Mouse (Mus musculus) hindbrain, embryonic 10.5 days (tissue): ENCODE data around the gene Gm45837. TPM values are rescaled to one million over a fixed set of nuclear protein-coding genes. Genes with fewer than 3 reads are reported as not detected.
"Not testable (repeated sequence)": the region's sequence is repeated elsewhere in the genome, so short reads cannot be mapped to it uniquely, and the experiment has no call there.

ENCODE experiments used
- DNase-seq: peaks from one replicate; pipeline ENCODE4 v3.0.0-alpha.2; 2017; ENCODE audit warnings: low spot score
- H3K27ac ChIP-seq: fragments of 300-500 bp; sonication (generic); 2 replicates; pipeline ENCODE4 v1.5.1; 2016; ENCODE audit warnings: mild to moderate bottlenecking, moderate library complexity
- H3K27me3 ChIP-seq: fragments of 300-500 bp; sonication (generic); 2 replicates; pipeline ENCODE4 v1.6.1; 2016; ENCODE audit warnings: mild to moderate bottlenecking; ENCODE audit not compliant: poor library complexity, insufficient read depth, severe bottlenecking
- H3K36me3 ChIP-seq: fragments of 300-500 bp; sonication (generic); 2 replicates; pipeline ENCODE4 v1.6.1; 2016; ENCODE audit warnings: mild to moderate bottlenecking, moderate library complexity
- H3K4me1 ChIP-seq: fragments of 300-500 bp; sonication (generic); replicated peaks from 2 replicates; pipeline ENCODE4 v1.6.1; 2016; ENCODE audit warnings: mild to moderate bottlenecking
- H3K4me3 ChIP-seq: fragments of 300-500 bp; sonication (generic); 2 replicates; pipeline ENCODE4 v1.5.1; 2016; ENCODE audit warnings: mild to moderate bottlenecking, moderate library complexity
- H3K9me3 ChIP-seq: fragments of 300-500 bp; sonication (generic); 2 replicates; pipeline ENCODE4 v1.6.1; 2016; ENCODE audit warnings: mild to moderate bottlenecking, moderate library complexity
- WGBS: fragments of 180-500 bp; shearing (Covaris S2); methylation state at CpG from one replicate; pipeline ENCODE4 v1.1.7; 2016; 5-methylcytosine and 5-hydroxymethylcytosine counted together
- polyA plus RNA-seq: library from polyadenylated mRNA; unstranded; fragments of >200 nt; fragmentation: Nextera tagmentation; extraction: Ambion mirVana; gene quantifications from 2 replicates; pipeline ENCODE4 v1.2.1, GENCODE M21; 2016

Gene Gm45837
- polyA plus RNA-seq, 1 experiment from 2014 or later, result 1.3 TPM

DNA sequence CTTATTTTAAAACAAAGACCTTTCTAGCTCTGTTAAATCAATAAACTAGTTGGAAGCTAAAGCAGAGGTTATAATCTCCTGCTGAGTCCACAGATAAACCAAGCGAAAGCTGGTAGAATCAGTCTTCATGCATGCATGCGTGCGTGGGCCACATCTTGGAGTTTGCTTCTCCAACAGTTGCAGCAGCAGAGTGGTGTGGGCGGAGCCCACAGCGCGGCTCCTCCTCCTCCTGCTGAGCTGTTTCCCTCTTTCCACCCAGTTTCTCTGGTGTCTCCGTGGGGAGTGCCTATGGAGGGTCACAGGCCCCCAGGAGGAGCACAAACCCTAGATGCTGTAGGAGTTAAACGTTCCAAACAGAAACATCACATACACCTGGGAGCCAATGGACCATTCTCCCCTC is 126.9 kb downstream of the Gm45837 start:
- Histone ChIP-seq H3K4me3 (no peak overlapping the region), H3K4me1 (peaks cover 27% of the 10 kb centered on the region), H3K36me3 (no peaks in the 10 kb centered on the region), H3K9me3 (no peaks in the 10 kb centered on the region), H3K27ac (no peak overlapping the region), H3K27me3 (peaks cover 7% of the 10 kb centered on the region; the same call in 1 of the 2 replicates)
- no peak for DNase-seq
- WGBS, result 51% methylated on average over 8 of the region's 8 CpGs

DNA sequence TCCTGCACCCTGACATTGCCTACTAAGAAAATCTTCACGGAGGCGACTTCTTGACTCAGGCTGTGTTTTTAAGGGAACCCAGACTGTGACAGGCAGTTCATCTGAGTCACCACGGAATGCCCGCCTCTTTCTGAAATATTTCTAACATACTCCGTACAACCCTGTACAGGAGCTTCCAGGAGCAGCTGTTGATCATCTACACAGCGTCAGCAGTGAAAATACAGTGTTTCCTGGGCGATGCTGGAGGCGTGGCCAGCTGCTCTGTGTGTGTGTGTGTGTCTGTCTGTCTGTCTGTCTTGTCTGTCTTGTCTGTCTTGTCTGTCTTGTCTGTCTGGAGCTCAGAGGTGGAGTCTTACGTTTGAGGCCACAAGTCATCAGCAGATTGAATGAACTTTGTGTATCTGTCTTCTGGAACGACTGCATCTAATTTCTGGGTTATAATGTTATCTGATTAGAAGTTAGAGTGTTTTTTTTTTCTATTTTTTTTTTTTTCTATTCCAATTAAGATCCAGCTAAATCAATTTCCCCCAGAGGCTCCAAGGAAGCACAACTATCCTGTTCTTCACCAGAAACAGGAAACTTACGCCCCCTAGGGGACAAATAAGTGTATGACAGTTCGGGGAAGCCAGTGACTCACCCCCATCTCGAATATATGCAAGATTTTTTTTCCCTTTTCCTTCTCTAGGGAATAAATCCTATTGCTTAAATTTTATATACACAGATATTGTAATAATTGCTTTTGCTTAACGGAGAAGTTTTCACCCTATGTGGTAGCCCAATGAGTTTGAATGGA is 127.7 kb downstream of the Gm45837 start:
- Histone ChIP-seq H3K36me3 (no peaks in the 10 kb centered on the region), H3K9me3 (no peaks in the 10 kb centered on the region), H3K27me3 (peaks cover 6% of the 10 kb centered on the region; the same call in 1 of the 2 replicates), H3K27ac (no peak overlapping the region), H3K4me1 (peaks cover 27% of the 10 kb centered on the region), H3K4me3 (no peak overlapping the region)
- 62% methylated on average over 14 of the region's 14 CpGs for WGBS
- no peak for DNase-seq

DNA sequence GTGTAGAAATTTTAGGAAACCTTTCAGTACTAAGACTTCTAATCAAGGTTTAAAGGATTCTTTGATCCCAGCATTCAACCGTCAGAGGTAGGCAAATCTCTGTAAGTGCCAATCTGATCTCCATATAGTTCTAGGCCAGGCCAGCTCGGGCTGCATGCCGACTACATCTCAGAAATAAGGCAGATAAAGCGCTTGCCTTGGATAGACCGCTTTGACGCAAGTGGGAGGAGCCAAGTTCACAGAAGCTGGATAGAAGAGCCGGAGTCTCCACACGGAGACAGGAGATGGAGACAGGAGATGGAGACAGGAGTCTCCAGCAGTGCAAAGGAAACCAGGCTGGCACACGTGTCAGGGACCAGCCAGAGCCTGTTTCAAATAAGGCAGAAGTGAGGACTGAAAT is 129.1 kb downstream of the Gm45837 start:
- Histone ChIP-seq H3K27ac (no peak overlapping the region), H3K27me3 (peaks cover 3% of the 10 kb centered on the region; the same call in 1 of the 2 replicates), H3K4me1 (peaks cover 16% of the 10 kb centered on the region), H3K4me3 (no peak overlapping the region), H3K36me3 (no peaks in the 10 kb centered on the region), H3K9me3 (no peaks in the 10 kb centered on the region)
- DNase-seq, result no peak
- 42% methylated on average over 9 of the region's 9 CpGs for WGBS

DNA sequence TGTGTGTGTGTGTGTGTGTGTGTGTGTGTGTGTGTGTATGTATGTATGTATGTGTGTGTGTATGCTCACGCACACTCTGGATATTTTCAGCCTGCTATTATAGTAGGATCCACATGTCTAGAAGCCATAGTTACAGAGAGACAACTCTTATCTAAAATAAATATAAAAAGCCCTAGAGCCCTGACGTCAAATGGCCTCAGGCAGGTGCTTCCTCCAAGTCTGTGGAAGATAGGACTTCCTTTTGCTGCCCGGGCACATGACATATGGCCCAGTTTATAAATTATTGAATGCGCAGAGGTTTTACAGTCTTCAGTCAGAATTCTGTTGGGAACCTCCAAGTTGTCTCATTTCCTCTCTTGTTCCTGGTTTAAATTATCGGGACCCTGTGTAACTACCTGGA is 130.0 kb downstream of the Gm45837 start:
- Histone ChIP-seq H3K36me3 (no peaks in the 10 kb centered on the region), H3K4me1 (0 out of 2 replicates have a peak, but pooled peaks cover 10% of the 10 kb centered on the region), H3K9me3 (no peaks in the 10 kb centered on the region), H3K27ac (no peak overlapping the region), H3K27me3 (0 out of 2 replicates have a peak, but pooled peaks cover 3% of the 10 kb centered on the region), H3K4me3 (no peak overlapping the region)
- no peak for DNase-seq
- 82% methylated on average over 5 of the region's 5 CpGs for WGBS

DNA sequence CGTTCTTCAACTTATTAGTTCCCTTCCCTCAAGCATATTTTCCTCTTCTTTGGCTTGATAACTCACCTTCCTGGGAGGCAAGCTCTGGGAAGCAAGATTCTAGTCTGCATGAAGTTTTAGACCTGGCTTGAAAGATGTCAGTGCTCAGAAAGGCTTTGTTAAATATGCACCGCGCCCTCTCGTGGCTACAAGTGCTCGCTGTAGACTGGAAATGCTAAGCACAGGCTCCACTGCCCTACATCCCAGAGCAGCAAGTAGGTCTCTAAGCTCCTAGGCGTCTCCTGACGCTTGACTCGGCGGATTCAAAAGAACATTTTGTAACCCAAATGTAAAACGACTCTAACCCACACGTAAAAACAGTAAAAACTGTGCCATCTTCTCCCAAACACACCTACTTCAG is 130.4 kb downstream of the Gm45837 start:
- peak; percentile 67 for DNase-seq
- WGBS, result 4% methylated on average over 11 of the region's 11 CpGs
- 0 out of 2 replicates have a peak, but pooled peaks cover 3% of the 10 kb centered on the region for H3K27me3 ChIP-seq
- H3K4me1 ChIP-seq, result 0 out of 2 replicates have a peak, but pooled peaks cover 7% of the 10 kb centered on the region
- no peak overlapping the region for H3K27ac ChIP-seq
- H3K4me3 ChIP-seq, result no peak overlapping the region
- no peaks in the 10 kb centered on the region for H3K36me3 ChIP-seq
- no peaks in the 10 kb centered on the region for H3K9me3 ChIP-seq

DNA sequence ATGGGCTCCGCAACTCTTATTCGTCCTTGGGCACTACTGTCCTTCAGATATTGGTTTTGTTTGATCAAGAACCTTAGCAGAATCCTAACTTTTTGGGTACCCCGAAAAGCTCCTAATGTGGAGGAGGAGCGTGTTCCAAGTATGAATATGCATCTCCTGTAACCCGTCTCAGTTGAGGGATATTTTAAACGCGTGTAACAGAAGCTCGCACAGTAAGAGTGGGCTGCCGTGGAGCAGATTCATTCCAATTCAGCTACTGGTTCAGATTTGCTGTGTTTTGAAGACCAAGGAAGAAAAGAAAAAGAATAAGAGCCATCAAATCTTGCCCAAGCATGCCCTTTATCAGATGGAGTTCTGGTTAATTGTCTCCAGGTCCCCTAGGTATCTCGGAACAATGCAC is 131.0 kb downstream of the Gm45837 start:
- no peaks in the 10 kb centered on the region for H3K36me3 ChIP-seq
- no peak overlapping the region for H3K4me3 ChIP-seq
- 83% methylated on average over 10 of the region's 10 CpGs for WGBS
- H3K27me3 ChIP-seq, result 0 out of 2 replicates have a peak, but pooled peaks cover 3% of the 10 kb centered on the region
- no peak for DNase-seq
- H3K4me1 ChIP-seq, result 0 out of 2 replicates have a peak, but pooled peaks cover 7% of the 10 kb centered on the region
- H3K27ac ChIP-seq, result no peak overlapping the region
- no peaks in the 10 kb centered on the region for H3K9me3 ChIP-seq

DNA sequence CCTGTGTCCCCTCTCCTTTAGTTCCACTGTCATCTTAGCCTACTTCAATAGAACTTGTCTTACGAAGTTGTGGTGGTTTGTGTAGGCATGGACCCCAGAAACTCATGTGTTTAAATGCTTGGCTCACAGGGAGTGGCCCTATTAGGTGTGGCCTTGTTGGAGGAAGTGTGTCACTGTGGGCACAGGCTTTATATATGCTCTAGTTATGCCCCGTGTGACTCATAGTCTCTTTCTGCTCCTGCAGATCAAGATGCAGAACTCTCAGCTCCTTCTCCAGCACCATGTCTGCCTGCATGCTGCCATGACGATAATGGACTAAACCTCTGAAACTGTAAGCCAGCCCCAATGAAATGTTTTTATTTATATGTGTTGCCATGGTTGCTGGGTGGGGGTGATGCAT is 137.0 kb downstream of the Gm45837 start:
- DNase-seq, result no peak
- no peak overlapping the region for H3K27ac ChIP-seq
- no peaks in the 10 kb centered on the region for H3K9me3 ChIP-seq
- no peak overlapping the region for H3K4me3 ChIP-seq
- H3K27me3 ChIP-seq, result no peaks in the 10 kb centered on the region
- WGBS, result 84% methylated on average over 3 of the region's 3 CpGs
- no peaks in the 10 kb centered on the region for H3K36me3 ChIP-seq
- no peaks in the 10 kb centered on the region for H3K4me1 ChIP-seq

DNA sequence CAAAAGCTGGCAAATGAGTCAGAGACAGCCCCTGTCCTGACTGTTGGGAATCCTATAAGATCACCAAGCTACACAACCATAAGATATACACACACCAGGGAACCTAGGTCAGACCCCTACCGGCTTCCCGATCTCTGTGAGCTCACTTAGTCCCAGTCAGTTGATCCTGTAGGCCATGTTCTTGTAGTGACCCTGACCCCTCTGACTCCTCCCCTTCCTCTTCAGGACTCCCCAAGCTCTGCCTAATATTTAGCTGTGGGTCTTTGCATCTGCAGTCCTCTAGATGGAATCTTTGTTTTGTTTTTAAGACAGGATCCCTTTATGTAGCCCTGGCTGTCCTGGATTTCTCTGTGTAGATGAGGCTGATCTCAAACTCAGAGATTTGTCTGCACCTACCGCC is 138.6 kb downstream of the Gm45837 start:
- 88% methylated on average over 3 of the region's 3 CpGs for WGBS
- Histone ChIP-seq H3K4me3 (no peak overlapping the region), H3K36me3 (no peaks in the 10 kb centered on the region), H3K27ac (no peak overlapping the region), H3K4me1 (no peaks in the 10 kb centered on the region), H3K9me3 (no peaks in the 10 kb centered on the region), H3K27me3 (no peaks in the 10 kb centered on the region)
- no peak for DNase-seq

DNA sequence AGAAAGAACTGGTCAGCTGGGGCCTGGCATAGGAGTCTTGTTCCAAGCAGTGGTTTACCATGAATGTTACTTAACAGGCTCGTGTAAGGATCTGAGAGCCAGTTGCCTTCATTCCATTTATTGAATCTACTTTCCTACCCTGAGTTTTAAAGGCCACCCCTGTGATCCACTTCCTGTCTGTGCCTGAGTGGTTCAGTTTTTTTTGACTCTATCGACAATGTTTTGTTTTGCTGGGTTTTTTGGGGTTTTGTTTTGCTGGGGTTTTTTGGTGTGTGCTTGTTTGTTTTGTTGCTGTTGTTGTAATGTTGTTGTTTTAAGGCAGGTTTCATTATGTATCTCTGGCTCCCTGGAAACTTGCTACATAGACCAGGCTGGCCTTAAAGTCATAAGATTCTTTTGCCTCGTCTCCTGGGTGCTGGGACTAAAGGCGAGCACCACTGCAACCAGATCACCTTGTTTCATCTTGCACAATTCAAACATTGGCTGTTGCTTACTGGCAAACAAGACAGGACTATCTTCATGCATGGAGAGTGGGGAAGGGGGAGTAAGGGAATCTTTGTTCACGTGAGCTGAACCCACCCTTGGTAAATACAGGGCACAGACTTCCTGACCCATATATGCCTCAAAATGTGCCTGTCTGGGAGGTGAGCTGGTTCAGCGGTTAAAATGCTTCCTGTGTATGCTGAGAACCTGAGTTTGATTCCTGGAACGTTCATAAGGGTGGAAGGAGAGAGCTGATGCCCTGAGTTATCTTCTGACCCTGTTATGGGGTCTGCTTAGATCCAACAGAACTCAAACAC is 140.2 kb downstream of the Gm45837 start:
- DNase-seq, result no peak
- Histone ChIP-seq H3K4me1 (no peaks in the 10 kb centered on the region), H3K27me3 (no peaks in the 10 kb centered on the region), H3K27ac (no peak overlapping the region), H3K4me3 (no peak overlapping the region), H3K36me3 (no peaks in the 10 kb centered on the region), H3K9me3 (no peaks in the 10 kb centered on the region)
- WGBS, result 70% methylated on average over 7 of the region's 7 CpGs

DNA sequence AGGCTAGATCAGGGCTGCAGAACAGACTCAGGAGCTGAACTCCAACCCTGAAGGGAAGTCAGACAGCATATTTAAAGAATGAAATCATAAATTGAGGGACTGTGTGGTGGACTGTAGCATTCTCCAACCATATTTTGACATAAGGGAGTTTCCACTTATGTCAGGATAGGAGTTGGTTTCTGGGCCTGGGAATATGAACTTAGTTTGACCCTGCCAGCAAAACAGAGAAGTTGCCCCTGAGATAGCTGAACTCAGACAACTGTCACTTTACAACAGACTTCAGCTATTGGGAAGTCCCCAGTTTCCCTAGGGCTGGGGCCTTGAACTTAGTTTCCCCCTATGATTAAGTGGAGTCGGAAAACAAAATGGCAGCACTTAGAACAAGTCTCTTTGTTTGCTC is 140.8 kb downstream of the Gm45837 start:
- Histone ChIP-seq H3K9me3 (no peaks in the 10 kb centered on the region), H3K4me3 (no peak overlapping the region), H3K27me3 (no peaks in the 10 kb centered on the region), H3K4me1 (no peaks in the 10 kb centered on the region), H3K27ac (no peak overlapping the region), H3K36me3 (no peaks in the 10 kb centered on the region)
- DNase-seq, result no peak
- 89% methylated on average over 1 of the region's 1 CpGs for WGBS

DNA sequence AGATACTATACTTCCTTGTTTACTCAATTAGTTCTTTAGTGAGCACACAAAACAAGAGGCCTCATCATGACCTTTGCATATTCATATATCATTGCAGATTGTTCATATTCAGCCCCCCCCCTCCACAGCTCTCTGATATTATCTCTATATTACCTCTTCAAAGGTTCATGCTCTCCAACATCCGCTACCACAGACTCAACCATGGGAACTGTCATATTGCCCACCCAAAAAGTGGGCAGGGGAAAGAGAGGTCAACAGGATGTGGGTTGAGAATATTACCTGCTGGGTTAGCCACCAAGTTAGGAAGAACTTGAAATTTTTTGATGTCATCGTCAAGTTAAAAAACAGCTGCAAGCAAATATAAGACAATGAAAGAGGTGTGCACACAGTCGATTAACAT is 144.8 kb downstream of the Gm45837 start:
- H3K36me3 ChIP-seq, H3K4me1 ChIP-seq, H3K4me3 ChIP-seq, H3K27me3 ChIP-seq, H3K27ac ChIP-seq, H3K9me3 ChIP-seq, DNase-seq: not testable (repeated sequence)
- 91% methylated on average over 3 of the region's 3 CpGs for WGBS

DNA sequence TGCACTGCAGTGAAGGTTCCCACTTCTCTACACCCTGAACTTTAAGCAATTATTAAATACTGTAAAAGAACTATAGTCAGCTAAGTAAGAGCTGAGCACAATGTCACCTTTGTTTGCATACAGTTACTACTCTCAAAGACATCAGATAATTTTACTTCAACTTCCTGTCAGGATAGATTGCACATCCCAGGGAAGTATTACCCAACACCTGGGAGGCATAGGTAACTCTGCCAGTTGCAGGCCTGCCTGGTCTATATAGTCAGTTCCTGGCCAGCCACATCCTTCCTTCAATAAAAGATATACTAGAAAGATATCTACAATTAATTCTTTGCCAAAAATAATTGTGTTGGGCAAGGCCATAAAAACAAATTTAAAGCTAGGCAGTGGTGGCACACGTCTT is 146.7 kb downstream of the Gm45837 start:
- Histone ChIP-seq H3K36me3 (no peaks in the 10 kb centered on the region), H3K4me3 (no peak overlapping the region), H3K4me1 (no peaks in the 10 kb centered on the region), H3K9me3 (no peaks in the 10 kb centered on the region), H3K27me3 (no peaks in the 10 kb centered on the region), H3K27ac (no peak overlapping the region)
- no peak for DNase-seq
- 80% methylated on average over 1 of the region's 1 CpGs for WGBS

DNA sequence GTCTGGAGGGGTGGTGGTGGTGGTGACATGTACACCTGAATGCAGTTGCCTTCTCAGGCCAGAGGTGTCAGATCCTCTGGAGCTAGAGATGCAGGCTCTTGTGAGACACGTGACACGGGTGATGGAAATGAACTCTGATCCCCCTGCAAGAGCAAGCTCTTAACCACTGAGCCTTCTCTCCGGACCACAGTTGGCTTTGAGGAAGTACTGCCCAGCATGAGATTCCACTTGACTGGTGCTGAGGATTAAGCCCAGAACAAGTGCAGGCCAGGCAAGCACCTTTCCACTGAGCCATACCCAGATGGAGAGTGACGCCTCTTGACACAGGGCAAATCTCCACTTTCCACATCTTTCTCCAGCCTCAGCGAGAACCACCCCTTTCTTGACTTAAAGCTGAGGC is 148.7 kb downstream of the Gm45837 start:
- not testable (repeated sequence) for H3K9me3 ChIP-seq, H3K4me3 ChIP-seq, H3K27me3 ChIP-seq, H3K4me1 ChIP-seq, DNase-seq, H3K36me3 ChIP-seq, H3K27ac ChIP-seq
- WGBS, result 81% methylated on average over 5 of the region's 5 CpGs
